Mouse (Mus musculus): ENCODE results near the gene Ndufaf8.

Ndufaf8 gene

GRCm38 (mm10) chr11:120134148-120134547 is 35.4 kb downstream of the Ndufaf8 start:
- no peak for DNase-seq (ENCODE audit: low read depth, low spot score)

DNA sequence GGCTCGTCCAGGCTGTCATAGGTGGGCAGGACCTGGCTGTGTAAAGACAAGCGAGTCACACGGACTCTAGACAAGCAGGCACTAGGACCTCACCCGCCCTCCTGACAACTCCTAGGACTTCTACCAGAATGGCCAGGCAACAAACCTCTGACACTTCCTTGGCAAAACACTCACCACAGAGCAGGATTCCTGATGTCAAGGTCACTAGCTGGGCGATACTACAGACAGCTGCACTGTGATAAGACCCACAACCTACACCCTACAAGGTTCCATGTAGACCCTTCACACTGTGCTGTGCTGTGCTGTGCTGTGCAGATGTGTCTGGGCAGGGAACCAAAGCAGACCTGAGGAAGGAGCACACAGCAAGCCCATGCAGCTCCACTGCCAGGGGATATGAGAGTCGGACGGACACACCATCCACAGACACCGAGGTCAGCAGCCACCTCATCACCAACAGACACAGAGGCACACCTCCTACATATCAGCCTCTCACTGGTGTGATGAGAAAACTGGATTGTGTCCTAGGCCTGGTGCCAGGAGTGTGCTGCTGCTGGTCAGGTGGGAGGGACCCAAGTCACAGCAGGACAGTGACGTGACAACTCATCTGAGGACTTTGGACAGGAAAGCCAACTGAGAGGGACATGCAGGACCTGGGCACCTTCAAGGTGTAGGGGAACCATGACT is 36.3 kb downstream of the Ndufaf8 start:
- no peak for DNase-seq (ENCODE audit: low read depth, low spot score)

DNA sequence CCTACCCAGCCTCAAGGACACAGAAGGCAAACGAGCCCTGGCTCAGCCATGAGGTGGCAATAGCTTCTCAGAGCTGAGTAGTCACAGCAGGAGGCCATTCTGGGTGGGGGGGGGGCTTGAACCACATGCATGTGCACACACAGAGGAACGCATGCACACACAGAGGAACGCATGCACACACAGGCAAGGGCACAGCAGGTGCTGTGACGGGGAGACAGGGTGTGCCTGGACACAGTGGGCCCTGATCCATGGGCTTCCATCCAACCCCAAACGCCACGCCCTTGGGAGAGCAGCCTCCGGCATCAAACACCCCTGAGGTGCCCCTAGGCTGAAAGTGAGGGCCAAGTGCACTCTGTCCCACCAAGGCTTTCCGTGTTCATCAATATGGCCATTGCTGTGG is 37.5 kb downstream of the Ndufaf8 start:
- DNase-seq (ENCODE audit: low read depth, low spot score) = no peak

- no peak for DNase-seq (ENCODE audit: low read depth, low spot score)
These were observed 38.3 kb downstream of the Ndufaf8 start for GRCm38 (mm10) chr11:120136796-120137624.

DNA sequence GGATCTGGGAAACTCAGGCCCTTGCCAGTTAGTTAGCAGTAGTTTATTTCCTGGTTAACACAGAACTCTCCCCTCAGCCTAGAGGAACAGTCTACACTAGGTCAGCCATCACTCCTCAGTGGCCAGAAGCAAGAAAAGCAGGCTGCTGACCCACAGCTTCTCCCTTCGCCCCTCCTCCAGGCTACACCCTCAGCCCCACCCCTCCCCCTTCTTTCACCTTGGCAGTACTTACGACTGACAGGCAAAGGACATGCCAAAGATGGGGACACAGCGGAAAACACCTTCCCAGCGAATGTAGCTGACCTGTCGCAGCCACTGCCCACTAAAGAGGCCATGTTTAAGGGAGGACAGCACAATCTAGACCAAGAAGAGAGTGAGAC is 38.9 kb downstream of the Ndufaf8 start:
- no peak for DNase-seq (ENCODE audit: low read depth, low spot score)

- DNase-seq (ENCODE audit: low read depth, low spot score) = no peak
These were observed 40.6 kb downstream of the Ndufaf8 start for GRCm38 (mm10) chr11:120139309-120139731.

DNA sequence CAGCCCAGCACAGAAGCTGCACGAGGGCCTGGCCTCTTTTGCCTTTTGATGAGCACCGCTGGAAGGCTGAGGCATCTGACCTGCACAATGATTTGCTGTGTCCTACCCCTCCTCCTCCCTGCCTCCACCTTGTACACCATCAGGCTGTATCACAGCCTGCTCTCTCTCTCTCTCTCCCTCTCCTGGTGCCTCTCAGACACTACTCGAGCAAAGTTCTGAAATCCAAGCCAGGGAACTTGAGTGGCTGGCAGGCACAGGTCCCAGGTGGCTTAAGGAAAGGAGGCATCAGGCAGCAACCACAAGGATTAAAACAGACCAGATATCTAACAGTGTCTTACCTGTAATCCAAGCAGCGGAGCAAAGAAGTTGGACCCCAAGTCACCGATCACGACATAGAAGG is 41.5 kb downstream of the Ndufaf8 start:
- no peak for DNase-seq (ENCODE audit: low read depth, low spot score)

- no peak for DNase-seq (ENCODE audit: low read depth, low spot score)
These were observed 43.9 kb downstream of the Ndufaf8 start for GRCm38 (mm10) chr11:120142601-120143051.

DNA sequence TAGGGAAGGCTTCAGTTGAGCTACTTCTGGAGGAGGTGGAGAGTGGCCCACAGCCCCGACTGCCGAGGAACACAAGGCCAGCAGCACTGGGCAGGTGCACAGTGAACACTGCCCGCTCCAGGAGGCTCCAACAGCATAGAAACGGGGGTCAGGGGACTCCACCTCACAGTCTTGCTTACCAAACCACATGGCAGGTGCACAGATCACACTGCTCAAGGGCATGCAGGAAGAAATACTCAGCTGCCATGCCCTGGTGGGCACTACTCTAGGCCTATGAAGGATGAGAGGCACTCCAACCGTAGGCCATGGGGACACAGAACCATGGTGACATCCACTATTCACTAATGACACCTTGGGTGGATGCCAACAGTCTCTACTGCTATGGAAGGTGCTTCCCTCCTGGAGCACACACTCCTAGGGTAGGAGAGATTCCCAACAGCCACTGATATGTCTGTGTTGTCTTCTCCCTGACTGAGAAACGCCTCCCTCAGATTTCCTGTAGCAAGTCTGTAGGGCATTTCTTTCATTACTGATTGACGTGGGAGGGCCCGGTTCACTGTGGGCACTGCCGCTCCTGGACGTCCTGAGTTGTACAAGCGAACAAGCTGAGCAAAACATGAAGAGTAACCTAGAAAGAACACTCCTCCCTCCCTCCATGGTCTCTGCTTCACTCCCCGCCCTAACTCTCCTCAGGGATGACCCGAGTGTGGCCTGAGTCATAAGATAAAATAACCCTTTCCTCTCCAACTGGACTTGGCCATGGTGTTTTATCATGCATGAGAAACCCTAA is 45.2 kb downstream of the Ndufaf8 start:
- no peak for DNase-seq (ENCODE audit: low read depth, low spot score)

- DNase-seq (ENCODE audit: low read depth, low spot score) = no peak
These were observed 49.6 kb downstream of the Ndufaf8 start for GRCm38 (mm10) chr11:120148201-120148855.

GRCm38 (mm10) chr11:120149510-120150200 is 50.9 kb downstream of the Ndufaf8 start:
- DNase-seq (ENCODE audit: low read depth, low spot score) = no peak

Measured in R1 (cell line).